Mouse (Mus musculus) limb, embryonic 14.5 days (tissue): Measurements from ENCODE around the gene Zdhhc23. TPM values are rescaled to one million over a fixed set of nuclear protein-coding genes. Genes with fewer than 3 reads are reported as not detected.

Source experiments
- ATAC-seq: fragments of 200-750 bp; cut with Nextera tagmentation; 2 replicates; pipeline ENCODE4 v1.8.0; 2017; ENCODE audit warnings: low read depth, moderate number of reproducible peaks, moderate TSS enrichment; ENCODE audit not compliant: low FRiP score
- DNase-seq: peaks from one replicate; pipeline ENCODE4 v3.0.0-alpha.2; 2015; ENCODE audit warnings: low spot score
- H3K27ac ChIP-seq: fragments of 300-500 bp; sonication (generic); replicated peaks from 2 replicates; pipeline ENCODE4 v1.5.1; 2014; ENCODE audit warnings: low read depth, mild to moderate bottlenecking, low read length, moderate library complexity, mixed read lengths
- H3K27me3 ChIP-seq: fragments of 300-500 bp; sonication (generic); 2 replicates; pipeline ENCODE4 v1.6.1; 2014; ENCODE audit warnings: low read length, mixed read lengths; ENCODE audit not compliant: control insufficient read depth, insufficient read depth
- H3K36me3 ChIP-seq: fragments of 300-500 bp; sonication (generic); 2 replicates; pipeline ENCODE4 v1.6.1; 2014; ENCODE audit warnings: mild to moderate bottlenecking, low read length, moderate library complexity, mixed read lengths; ENCODE audit not compliant: control insufficient read depth, insufficient read depth
- H3K4me1 ChIP-seq: fragments of 300-500 bp; sonication (generic); 2 replicates; pipeline ENCODE4 v1.6.1; 2014; ENCODE audit warnings: antibody characterized with exemption, low read length, mixed read lengths; ENCODE audit not compliant: control insufficient read depth, insufficient read depth
- H3K4me2 ChIP-seq: fragments of 300-500 bp; sonication (generic); replicated peaks from 2 replicates; pipeline ENCODE4 v1.6.1; 2014; ENCODE audit warnings: low read depth, mild to moderate bottlenecking, low read length, moderate library complexity; ENCODE audit not compliant: severe bottlenecking
- H3K4me3 ChIP-seq: fragments of 300-500 bp; sonication (generic); replicated peaks from 2 replicates; pipeline ENCODE4 v1.5.1; 2014; ENCODE audit warnings: low read length
- H3K9ac ChIP-seq: fragments of 300-500 bp; sonication (generic); 2 replicates; pipeline ENCODE4 v1.6.1; 2014; ENCODE audit warnings: mild to moderate bottlenecking, low read depth, low read length, moderate library complexity; ENCODE audit not compliant: severe bottlenecking
- H3K9me3 ChIP-seq: fragments of 300-500 bp; sonication (generic); 2 replicates; pipeline ENCODE4 v1.6.1; 2016; ENCODE audit warnings: low read length; ENCODE audit not compliant: control insufficient read depth
- POLR2A ChIP-seq: fragments of 200-500 bp; IDR thresholded peaks from 2 replicates; pipeline ENCODE4 v1.8.0; 2012; ENCODE audit warnings: inconsistent platforms, mild to moderate bottlenecking, moderate library complexity, borderline replicate concordance; ENCODE audit not compliant: insufficient read depth, insufficient read length; ENCODE audit errors: extremely low read depth
- WGBS: fragments of 180-500 bp; shearing (Covaris S2); extraction: QIAGEN DNeasy Blood & Tissue Kit; methylation state at CpG from one replicate; pipeline ENCODE4 v1.1.7; 2014; 5-methylcytosine and 5-hydroxymethylcytosine counted together
- polyA plus RNA-seq, 2 experiments: library from polyadenylated mRNA; depleted of rRNA in 1 of 2; stranded (reverse) in 1 of 2; unstranded in 1 of 2; fragments of >200 nt; fragmentation: Nextera tagmentation in 1 of 2; extraction: Ambion mirVana in 1 of 2; gene quantifications; 2 replicates each; pipeline versions ENCODE4 v1.2.1 to v1.2.3; 2012 to 2014

Gene Zdhhc23
- polyA plus RNA-seq (2012; rRNA removed) (0.81 and 0.97 TPM in 2 replicates), polyA plus RNA-seq (2014; fragmentation: Nextera tagmentation; extraction: Ambion mirVana) (0.62 and 1.3 TPM in 2 replicates)

DNA sequence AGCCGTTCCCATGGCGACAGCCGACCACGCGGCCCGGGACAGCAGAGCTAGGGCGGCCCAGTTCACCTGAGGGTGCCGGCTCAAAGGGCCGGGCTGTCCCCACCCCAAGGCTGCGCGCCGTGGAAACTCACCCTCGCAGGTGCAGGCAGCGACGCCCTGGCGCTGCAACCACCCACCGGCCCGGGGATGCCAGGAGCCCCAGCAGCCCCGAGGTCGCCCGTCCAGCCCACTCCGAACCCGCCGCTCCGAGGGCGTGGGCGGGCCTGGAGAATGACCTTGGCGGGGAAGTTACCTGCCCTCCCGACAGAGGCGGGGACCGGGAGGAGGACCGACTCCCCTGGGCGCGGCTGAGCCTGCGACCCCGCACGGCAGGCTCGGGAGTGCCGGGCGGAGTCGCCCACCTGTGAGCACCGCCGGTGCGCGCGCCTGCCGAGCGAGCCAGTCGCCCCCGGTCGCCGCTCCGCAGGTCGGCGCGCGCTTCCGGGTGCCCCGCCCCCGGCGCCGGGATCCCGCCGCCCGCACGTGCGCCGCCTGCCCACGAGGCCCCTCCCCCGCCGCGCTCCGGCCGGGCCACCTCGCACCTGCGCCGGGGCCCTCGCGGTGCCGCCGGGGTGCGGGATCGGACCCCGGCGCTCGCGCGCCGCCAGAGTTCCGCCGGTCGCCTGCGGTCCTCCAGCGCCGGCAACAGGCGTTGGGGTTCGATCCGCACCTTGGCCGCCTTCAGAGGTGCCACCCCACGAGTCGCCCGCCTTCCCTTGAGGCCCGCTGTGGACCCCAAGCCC is at the start of gene Zdhhc23:
Zdhhc23 (minus strand) TSS at position 464 of the 782 bp plus-strand sequence.
- no peak within 1 kb of the TSS for H3K27ac ChIP-seq
- DNase-seq (no peak), ATAC-seq (peak; percentile 56)
- TF ChIP-seq POLR2A: no peak
- H3K4me1 ChIP-seq: peaks cover 5% of the 10 kb centered on the region; the same call in 1 of the 2 replicates
- 0 out of 2 replicates have a peak, but pooled peaks cover 8% of the 10 kb centered on the region for H3K27me3 ChIP-seq
- H3K4me3 ChIP-seq: peak within 1 kb of the TSS; percentile 68
- peak within 1 kb of the TSS; percentile 59 for H3K9ac ChIP-seq
- WGBS: under 1% methylated on average over 73 of the region's 103 CpGs
- H3K4me2 ChIP-seq: peak within 1 kb of the TSS; percentile 100
- H3K36me3 ChIP-seq: no peaks in the 10 kb centered on the region
- H3K9me3 ChIP-seq: no peaks in the 10 kb centered on the region

DNA sequence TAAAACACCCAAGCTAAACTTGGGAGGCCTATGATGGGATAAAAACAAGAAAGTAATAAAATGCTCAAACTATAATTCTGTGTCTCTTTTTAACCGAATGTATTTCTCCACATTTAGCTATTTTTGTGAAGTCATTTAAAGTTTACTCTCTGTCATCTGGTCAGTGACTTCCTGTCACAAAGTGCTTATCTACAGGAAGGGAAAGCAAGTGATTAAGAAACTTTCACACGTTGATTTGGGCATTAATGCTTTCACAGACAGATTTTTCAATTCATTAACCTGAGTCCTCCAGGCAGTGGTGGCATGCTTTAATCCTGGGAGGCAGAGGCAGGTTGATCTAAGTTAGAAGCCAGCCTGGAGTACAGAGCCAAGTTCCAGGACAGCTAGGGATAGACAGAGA is 49.7 kb upstream of the Zdhhc23 start:
- DNase-seq (no peak), ATAC-seq (no peak)
- no peak for TF ChIP-seq POLR2A
- Histone ChIP-seq H3K9me3 (no peaks in the 10 kb centered on the region), H3K9ac (no peak overlapping the region), H3K27me3 (no peaks in the 10 kb centered on the region), H3K36me3 (no peaks in the 10 kb centered on the region), H3K27ac (no peak overlapping the region), H3K4me1 (no peaks in the 10 kb centered on the region), H3K4me3 (no peak overlapping the region), H3K4me2 (no peak overlapping the region)
- WGBS: 64% methylated on average over 2 of the region's 2 CpGs

DNA sequence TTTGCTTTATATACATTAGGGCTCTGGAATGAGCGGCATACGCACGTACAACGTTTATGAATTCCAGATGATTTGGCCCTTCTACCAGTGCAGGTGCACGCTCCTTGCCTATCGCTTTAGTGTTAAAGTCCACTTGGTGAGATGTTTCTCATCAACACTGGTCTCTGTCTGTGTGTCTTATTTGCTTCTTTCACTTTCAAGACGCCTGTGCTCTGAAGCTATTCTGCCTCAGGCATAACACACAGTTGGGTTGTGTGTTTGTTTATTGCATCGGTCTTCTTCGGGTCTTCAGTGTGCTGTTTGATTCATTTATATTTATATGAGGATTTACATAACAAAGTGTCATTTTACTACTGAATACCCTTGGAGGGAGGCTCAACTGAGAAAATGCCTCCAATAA is 47.2 kb upstream of the Zdhhc23 start:
- H3K4me1 ChIP-seq: no peaks in the 10 kb centered on the region
- no peak overlapping the region for H3K9ac ChIP-seq
- H3K36me3 ChIP-seq: no peaks in the 10 kb centered on the region
- no peak overlapping the region for H3K4me2 ChIP-seq
- H3K4me3 ChIP-seq: no peak overlapping the region
- H3K27me3 ChIP-seq: no peaks in the 10 kb centered on the region
- DNase-seq (peak; percentile 13), ATAC-seq (no peak)
- no peak overlapping the region for H3K27ac ChIP-seq
- TF ChIP-seq POLR2A: no peak
- 41% methylated on average over 9 of the region's 9 CpGs for WGBS
- no peaks in the 10 kb centered on the region for H3K9me3 ChIP-seq

DNA sequence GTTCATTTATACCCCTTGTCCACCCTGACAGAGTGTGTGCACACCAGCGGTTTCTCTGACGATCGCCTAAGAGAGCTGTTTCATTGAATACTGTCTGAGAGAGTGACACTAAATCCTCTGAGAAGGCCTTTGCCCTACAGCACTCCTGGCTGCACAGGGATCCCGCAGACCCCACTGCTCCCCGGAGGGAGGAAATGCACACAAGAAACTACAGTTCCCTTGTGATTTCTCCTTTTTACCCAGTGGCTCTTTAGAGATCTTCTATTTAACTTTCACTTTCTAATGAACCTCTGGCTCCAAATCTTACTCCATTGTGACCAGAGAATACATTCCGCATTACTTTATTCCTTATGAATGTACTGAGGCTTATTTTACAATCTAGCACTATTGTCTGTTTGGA is 46.6 kb upstream of the Zdhhc23 start:
- no peak for DNase-seq
- no peak overlapping the region for H3K9ac ChIP-seq
- H3K4me1 ChIP-seq: no peaks in the 10 kb centered on the region
- 69% methylated on average over 6 of the region's 6 CpGs for WGBS
- no peak overlapping the region for H3K27ac ChIP-seq
- no peaks in the 10 kb centered on the region for H3K27me3 ChIP-seq
- TF ChIP-seq POLR2A: no peak
- no peaks in the 10 kb centered on the region for H3K36me3 ChIP-seq
- ATAC-seq: no peak
- no peaks in the 10 kb centered on the region for H3K9me3 ChIP-seq
- H3K4me3 ChIP-seq: no peak overlapping the region
- no peak overlapping the region for H3K4me2 ChIP-seq

DNA sequence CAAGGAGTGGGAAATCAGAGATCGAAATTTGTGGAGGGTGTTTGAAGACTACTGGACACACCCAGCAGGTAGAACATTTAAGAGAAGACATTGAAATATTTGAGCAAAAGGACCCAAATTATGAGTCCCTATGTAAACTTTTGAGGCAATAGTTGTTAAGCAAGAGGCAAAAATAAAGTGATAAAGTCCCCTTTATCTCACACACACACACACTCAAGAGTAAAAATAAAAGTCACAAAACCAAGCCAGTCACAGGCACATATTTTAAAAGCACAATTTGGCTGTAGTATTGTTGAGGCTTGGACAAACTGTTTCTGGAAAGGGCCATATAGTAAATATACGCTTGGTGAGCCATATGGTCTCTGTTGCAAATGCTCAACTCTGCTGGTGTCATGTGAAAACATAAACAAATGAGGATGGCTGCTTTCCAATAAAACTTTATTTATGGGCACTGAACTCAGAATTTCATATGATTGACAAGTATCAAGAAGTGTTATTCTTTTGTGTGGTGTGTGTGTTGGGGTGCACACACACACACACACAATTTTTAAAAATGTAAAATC is 39.5 kb upstream of the Zdhhc23 start:
- Histone ChIP-seq H3K4me3 (no peak overlapping the region), H3K9ac (no peak overlapping the region), H3K27me3 (no peaks in the 10 kb centered on the region), H3K4me2 (no peak overlapping the region), H3K27ac (no peak overlapping the region), H3K36me3 (no peaks in the 10 kb centered on the region), H3K4me1 (no peaks in the 10 kb centered on the region), H3K9me3 (no peaks in the 10 kb centered on the region)
- no peak for DNase-seq
- no peak for TF ChIP-seq POLR2A
- no peak for ATAC-seq
- WGBS: 81% methylated on average over 2 of the region's 2 CpGs
